Mouse (Mus musculus) liver, adult 2 months (tissue): Measurements from ENCODE around the gene Twistnb.

Source experiments
- CTCF ChIP-seq: fragments of 200-500 bp; IDR thresholded peaks from 2 replicates; pipeline ENCODE4 v1.5.1; 2011; ENCODE audit warnings: low read depth, low read length, control low read depth
- POLR2A ChIP-seq: fragments of 200-500 bp; IDR thresholded peaks from 2 replicates; pipeline ENCODE4 v1.6.1; 2011; ENCODE audit warnings: low read length, control low read depth; ENCODE audit not compliant: insufficient read depth; ENCODE audit errors: extremely low read depth

GRCm38 (mm10) chr12:33427293-33427692 lies 2.1 kb upstream of the Twistnb start:
- no peak for TF ChIP-seq CTCF
- no peak for TF ChIP-seq POLR2A
